Mouse (Mus musculus): ENCODE measurements around the gene Gm37419.

DNA sequence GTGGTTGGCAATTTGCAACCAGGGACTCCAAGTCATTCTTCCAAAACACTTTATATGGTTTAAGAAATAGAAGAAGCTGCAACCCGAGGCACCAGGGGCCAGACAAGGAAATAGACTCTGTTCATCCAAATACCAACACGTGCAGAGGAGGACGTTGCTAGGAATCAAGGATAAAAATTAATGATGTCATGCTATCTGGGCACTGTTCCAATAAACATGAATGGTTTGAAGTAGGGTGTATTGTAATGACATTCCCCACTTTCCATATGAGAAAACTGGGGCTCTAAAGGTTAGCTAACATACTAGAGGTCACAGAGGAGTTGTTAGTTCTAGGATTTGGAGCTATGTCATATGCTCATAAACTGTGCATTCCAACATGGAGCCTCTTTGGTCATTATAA lies 43.5 kb upstream of the Gm37419 start:
- TF ChIP-seq USF2 (IDR thresholded peaks at IDR 0.05; ENCODE audit: borderline replicate concordance in 1 of 2, insufficient read depth in 1 of 2, low read depth in 1 of 2, low read length in 2 of 2) (no peak), EP300 (IDR thresholded peaks at IDR 0.05; ENCODE audit: low read depth in 1 of 2, low read length in 2 of 2) (no peak), POLR2A (IDR thresholded peaks at IDR 0.05; ENCODE audit: control insufficient read depth in 1 of 2, insufficient read depth in 1 of 2, low read depth in 1 of 2, low read length in 2 of 2, poor library complexity in 1 of 2) (no peak), RCOR1 (IDR thresholded peaks at IDR 0.05; ENCODE audit: low read depth, low read length) (no peak), CTCF (IDR thresholded peaks at IDR 0.05 in 2 of 3, conservative IDR thresholded peaks at IDR 0.05 in 1 of 3; ENCODE audit: control insufficient read depth in 1 of 3, insufficient read depth in 1 of 3, low read depth in 2 of 3, low read length in 3 of 3, poor library complexity in 1 of 3, severe bottlenecking in 1 of 3) (no peak), MAFK (IDR thresholded peaks at IDR 0.05; ENCODE audit: borderline replicate concordance, low read depth, low read length) (no peak), MAZ (IDR thresholded peaks at IDR 0.05; ENCODE audit: low read depth, low read length) (no peak), SMC3 (IDR thresholded peaks at IDR 0.05; ENCODE audit: low read depth, low read length) (no peak), HCFC1 (IDR thresholded peaks at IDR 0.05; ENCODE audit: low read depth, low read length) (no peak), CHD1 (IDR thresholded peaks at IDR 0.05; ENCODE audit: low read depth, low read length) (no peak), KAT2A (conservative IDR thresholded peaks at IDR 0.05; ENCODE audit: low read depth, low read length) (no peak), GATA1 (IDR thresholded peaks at IDR 0.05; ENCODE audit: low read depth, low read length) (no peak), CHD2 (IDR thresholded peaks at IDR 0.05; ENCODE audit: low read length) (no peak)

Measured in MEL (cell line).